Mouse (Mus musculus) ovary, adult 2 months (tissue): ENCODE results near the gene Nr2e3. TPM values are rescaled to one million over a fixed set of nuclear protein-coding genes. Genes with fewer than 3 reads are reported as not detected.

Experiments used
- polyA plus RNA-seq: library from polyadenylated mRNA; depleted of rRNA; stranded (reverse); fragments of >200 nt; gene quantifications from 2 replicates; pipeline ENCODE4 v1.2.3, GENCODE M21; 2012; rRNA removed

Nr2e3 gene
- 0.28 and 0.41 TPM in 2 replicates for polyA plus RNA-seq

DNA sequence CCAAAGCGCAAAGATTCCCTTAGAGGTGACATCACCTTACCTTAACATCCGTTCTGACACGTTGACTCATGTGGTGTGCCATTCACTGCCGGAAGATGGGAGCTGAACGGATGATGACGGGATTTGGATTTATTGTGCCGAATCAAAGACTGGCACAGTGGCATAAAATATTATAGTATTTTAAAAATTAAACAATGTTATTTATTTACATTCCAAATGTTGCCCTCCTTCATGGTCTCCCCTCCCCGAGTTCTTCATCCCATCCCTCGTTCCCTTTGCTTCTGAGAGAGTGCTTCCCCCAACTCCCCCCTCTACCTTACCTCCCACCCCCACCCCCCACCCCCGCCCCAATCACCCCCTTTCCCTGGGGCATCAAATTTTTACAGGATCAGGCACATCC, at the start of gene Nr2e3:
Gene Nr2e3 (minus strand): TSS at position 101 of the 400 bp plus-strand sequence.

Other genes starting within 250 kb of the Nr2e3 start
- 2.7 and 5.9 TPM in 2 replicates for gene Senp8, start 209.9 kb downstream of the Nr2e3 start, polyA plus RNA-seq
- 2.5 TPM in 2 replicates for gene Myo9a, start 209.8 kb downstream of the Nr2e3 start, polyA plus RNA-seq